Mouse (Mus musculus) G1E (cell line): Measurements from ENCODE around the gene Tedc2.

Experiments
- CTCF ChIP-seq: IDR thresholded peaks from 2 replicates; pipeline ENCODE4 v1.5.1; 2012; ENCODE audit warnings: low read depth, low read length, inconsistent platforms, mixed read lengths
- GATA1 ChIP-seq: IDR thresholded peaks from 2 replicates; pipeline ENCODE4 v1.6.1; 2012; ENCODE audit warnings: borderline replicate concordance, low read length, inconsistent platforms, mixed read lengths
- POLR2AphosphoS5 ChIP-seq: IDR thresholded peaks from 2 replicates; pipeline ENCODE4 v1.6.1; 2012; ENCODE audit warnings: low read depth, low read length, inconsistent platforms; ENCODE audit not compliant: insufficient replicate concordance
- TAL1 ChIP-seq: conservative IDR thresholded peaks from 2 replicates; pipeline ENCODE4 v1.6.1; 2012; ENCODE audit warnings: low read depth, low read length, inconsistent platforms, mixed read lengths

GRCm38 (mm10) chr17:24250988-24251319, 30.3 kb upstream of the Tedc2 start:
- TF ChIP-seq CTCF: no peak
- TF ChIP-seq GATA1: no peak
- no peak for TF ChIP-seq TAL1
- TF ChIP-seq POLR2AphosphoS5: no peak
